Mouse (Mus musculus): ENCODE data around the gene Ppdpf. TPM values are rescaled to one million over a fixed set of nuclear protein-coding genes. Genes with fewer than 3 reads are reported as not detected.

Gene Ppdpf
- total RNA-seq, 1 experiment from 2014 or later, result 68.9 TPM

DNA sequence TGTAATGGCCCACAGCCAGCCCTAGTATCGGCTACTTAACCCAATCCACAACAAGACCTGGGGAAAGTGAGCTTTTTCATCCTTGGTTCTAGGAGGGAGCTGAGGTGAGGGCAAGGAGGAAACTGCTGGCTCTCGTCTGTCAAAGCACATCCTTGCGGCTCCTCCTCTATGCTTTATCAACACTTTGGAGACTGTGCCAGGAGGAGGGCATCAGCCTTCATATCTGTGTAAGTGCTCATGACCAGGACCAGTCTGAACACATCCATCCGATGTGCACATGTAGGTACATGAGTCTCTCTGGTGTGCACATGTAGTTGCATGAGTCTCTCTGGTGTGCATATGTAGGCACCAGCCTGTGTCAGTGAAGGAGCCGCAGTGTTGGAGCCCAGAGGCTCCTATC, 18.6 kb downstream of the Ppdpf start:
- ATAC-seq (replicated peaks; ENCODE audit: insufficient number of reproducible peaks, low FRiP score, low TSS enrichment, poor library complexity, severe bottlenecking), result no peak

DNA sequence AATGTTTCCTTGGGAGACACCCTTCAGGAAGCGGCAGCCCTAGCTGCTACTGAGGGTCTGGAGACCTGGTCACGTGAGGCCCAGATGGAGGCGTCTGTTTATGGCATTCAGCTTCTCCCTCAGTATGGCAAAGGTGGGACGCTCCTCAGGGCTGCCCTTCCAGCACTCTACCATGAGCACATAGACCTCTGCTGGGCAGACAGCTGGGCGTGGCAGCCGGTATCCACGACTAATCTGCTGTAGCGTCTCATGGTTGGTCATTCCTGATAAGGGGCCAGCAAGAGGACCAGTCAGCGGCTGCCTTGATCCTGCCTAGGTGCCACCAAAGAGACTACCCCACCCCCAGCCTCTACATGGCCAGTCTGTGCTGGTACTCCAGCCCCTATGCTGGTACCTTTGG, 19.1 kb downstream of the Ppdpf start:
- no peak for ATAC-seq (replicated peaks; ENCODE audit: insufficient number of reproducible peaks, low FRiP score, low TSS enrichment, poor library complexity, severe bottlenecking)

DNA sequence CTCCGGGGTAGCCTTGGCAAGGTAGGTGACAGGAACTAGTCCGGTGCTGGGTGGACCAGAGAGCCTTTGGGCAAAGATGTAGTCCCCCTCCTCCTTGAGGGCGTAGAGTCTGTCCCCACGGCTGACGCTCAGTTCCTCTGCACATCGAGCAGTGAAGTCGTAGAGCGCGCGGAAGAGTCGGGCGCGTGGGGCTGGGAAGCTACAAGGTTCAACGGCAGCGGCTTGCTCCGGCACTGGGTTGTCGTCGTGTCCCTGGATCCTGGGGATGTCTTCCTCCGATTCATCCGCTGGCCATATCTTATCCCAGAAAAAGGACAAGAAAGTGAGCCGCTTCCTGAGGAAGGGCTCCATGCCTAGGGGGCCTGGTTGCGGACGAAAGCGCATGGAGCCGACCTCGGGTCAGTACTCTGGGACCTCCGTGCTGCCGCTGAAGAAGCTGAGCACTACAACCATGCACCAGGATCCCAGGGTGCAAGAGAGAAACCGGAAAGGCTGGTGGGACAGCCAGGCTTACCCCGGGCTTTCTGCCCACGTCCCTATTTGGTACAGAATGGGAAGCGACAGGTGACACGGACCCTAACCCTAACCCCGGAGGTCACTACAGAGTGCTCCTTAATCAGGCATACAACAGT, 25.5 kb downstream of the Ppdpf start:
- no peak for ATAC-seq (replicated peaks; ENCODE audit: insufficient number of reproducible peaks, low FRiP score, low TSS enrichment, poor library complexity, severe bottlenecking)

DNA sequence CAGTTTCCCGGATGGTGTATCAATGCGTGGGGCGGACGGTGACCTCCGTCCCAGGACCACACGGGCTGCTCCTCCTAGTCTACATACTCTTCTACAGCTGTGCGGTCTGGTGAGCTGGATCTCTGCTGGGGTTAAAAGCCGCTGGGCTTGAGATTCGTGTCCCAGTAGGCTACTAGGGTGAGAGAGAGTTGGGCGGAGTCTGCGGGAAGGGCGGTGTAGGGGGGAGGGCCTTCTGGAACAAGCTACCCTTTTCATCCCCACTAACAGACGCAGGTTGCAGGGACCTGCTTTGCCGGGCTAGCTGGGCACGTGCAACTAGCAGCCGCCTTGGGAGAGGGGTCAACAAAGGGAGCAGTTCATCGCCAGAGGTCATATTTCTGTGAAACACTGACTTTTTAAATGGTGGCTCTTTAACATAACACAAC, 26.0 kb downstream of the Ppdpf start, which contains the start of gene Srms:
Gene Srms, minus strand, starts transcription at position 165 of the 425 bp plus-strand sequence.
- ATAC-seq (replicated peaks; ENCODE audit: insufficient number of reproducible peaks, low FRiP score, low TSS enrichment, poor library complexity, severe bottlenecking), result peak; percentile 29

DNA sequence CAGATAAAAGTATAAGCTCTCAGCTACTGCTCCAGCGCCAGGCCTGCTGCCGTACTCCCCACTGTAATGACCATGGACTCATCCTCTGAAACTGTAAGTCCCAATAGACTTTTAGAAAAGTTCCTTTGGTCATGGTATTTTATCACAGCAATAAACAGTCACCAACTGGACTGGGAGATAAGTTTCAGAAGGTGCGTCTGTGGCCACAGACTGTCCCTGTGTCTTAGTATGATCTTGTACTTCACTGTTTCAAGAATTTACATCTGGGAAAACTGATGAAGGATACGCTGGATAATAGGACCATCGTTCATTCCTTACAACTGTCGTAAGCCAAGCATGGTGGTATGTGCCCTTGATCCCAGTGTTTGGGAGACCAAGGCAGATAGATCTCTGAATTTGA, 29.0 kb downstream of the Ppdpf start:
- ATAC-seq (replicated peaks; ENCODE audit: insufficient number of reproducible peaks, low FRiP score, low TSS enrichment, poor library complexity, severe bottlenecking), result no peak

DNA sequence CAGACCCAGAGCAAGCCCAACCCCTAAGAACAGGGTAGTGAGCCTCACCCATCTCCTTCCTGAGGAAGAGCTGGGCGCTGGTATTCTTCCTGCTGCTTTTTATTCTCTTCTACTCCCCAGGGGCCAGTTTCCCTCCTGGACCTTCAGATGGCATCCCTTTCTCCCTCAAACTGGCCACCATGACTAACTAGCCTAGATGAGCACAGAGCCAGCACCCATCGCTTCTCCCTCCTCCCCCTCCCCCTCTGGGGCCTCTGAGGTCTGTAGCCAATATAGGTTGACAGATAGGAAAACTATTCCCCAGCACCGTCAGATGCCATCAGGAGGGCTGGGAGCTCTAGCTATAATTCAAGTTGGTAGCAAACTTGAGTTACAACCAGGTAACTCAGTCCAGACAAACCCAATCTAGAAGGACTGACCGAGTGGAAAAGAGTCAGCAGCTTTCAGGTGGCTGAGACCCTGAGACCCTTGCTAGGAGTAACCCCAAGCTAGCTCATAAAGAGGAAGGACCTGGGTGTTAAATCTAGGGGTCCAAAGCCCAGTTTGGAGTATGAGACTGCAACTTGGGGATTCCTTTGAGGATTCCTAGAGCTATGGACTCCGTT, 31.9 kb downstream of the Ppdpf start:
- ATAC-seq (replicated peaks; ENCODE audit: insufficient number of reproducible peaks, low FRiP score, low TSS enrichment, poor library complexity, severe bottlenecking), result no peak

DNA sequence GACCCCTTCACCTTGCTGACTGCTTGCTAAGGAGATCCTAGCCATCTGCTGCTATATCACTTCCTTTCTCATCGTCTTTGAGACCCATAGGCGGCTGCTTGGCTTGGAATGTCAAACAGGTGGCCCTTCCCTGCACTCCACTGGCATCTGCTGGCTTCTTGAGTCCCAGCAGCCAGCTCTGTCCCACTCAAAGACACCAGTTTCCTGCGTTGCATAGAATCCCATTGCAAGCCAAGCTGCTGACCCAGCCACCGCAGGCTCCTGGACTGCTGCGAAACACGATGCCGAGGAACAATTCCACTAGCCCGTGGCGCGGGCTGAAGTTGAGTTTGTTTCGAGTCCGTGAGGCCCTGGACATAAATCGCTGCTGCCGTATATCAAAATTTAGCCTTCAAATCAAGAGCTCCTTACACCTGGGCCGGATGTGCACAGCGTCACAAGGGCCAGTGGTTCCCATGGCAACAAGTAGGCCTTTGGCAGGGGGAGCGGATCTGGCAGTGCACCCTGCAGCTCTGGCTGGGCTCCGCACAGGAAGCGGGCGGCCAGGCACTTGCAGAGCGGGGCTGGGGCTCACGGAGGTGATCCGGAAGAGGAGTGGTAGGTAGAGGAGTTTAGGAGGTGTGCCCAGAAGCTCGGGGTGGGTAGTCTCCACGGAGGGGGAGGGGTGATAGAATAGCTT, 32.6 kb downstream of the Ppdpf start, which contains the start of gene Fndc11:
Gene Fndc11, plus strand, starts transcription at position 476 of the 679 bp plus-strand sequence.
- ATAC-seq (replicated peaks; ENCODE audit: insufficient number of reproducible peaks, low FRiP score, low TSS enrichment, poor library complexity, severe bottlenecking), result peak; percentile 81

DNA sequence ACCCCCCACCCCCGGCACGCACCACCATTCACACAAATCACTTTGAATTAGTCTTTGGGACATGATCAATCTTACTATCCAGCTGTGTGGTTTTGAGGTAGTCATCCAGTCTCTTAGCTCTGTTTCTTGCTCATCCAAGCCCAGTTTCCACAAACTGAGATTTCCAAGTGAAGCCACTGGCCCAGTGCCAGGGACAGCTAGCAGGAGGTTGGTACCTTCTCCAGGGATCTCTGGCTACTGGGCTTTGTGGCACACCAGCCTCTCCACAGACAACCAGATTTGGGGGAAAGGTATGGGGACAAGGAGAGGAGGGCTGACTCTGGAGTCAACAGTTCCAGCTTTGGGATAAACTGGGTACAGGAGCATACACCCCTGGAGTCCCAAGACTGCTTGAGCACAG, 33.3 kb downstream of the Ppdpf start:
- ATAC-seq (replicated peaks; ENCODE audit: insufficient number of reproducible peaks, low FRiP score, low TSS enrichment, poor library complexity, severe bottlenecking), result no peak

DNA sequence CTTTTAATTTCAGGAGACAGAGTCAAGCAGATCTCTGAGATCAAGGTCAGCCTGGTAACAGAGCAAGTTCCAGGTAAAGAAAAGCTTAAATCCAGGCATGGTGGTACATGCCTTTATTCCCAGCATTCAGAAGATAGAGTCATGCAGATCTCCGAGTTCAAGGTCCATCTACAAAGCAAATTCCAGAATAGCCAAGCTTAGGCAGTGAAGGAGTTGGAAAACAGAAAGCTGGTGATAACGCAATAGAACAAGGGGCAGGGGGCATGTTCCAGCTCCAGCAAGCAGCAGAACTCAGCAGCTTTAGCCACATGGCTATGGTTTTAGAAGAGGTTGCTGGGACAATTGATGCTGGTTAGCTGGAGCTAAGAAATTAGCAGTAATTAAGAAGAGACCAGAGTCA, 37.9 kb downstream of the Ppdpf start:
- ATAC-seq (replicated peaks; ENCODE audit: insufficient number of reproducible peaks, low FRiP score, low TSS enrichment, poor library complexity, severe bottlenecking), result no peak

DNA sequence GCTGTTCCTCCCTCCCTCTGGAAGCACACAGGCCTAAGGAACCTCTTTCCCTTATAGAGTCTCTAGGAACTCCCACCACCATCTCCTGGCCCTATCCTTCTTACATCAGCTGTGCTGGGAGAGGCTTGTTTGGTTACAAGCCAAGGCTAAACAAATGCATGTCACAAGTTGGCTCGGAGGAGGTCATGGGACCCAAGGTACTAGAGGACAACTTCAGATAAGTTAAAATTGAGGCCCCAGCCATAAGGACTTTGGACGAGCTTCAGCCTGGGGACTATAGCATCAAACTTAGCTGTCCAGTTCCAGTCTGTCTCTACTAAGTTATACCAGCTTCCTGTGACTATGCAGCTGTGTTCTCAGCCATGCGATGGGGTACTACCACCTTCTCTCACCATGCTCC, 40.1 kb downstream of the Ppdpf start:
- no peak for ATAC-seq (replicated peaks; ENCODE audit: insufficient number of reproducible peaks, low FRiP score, low TSS enrichment, poor library complexity, severe bottlenecking)

DNA sequence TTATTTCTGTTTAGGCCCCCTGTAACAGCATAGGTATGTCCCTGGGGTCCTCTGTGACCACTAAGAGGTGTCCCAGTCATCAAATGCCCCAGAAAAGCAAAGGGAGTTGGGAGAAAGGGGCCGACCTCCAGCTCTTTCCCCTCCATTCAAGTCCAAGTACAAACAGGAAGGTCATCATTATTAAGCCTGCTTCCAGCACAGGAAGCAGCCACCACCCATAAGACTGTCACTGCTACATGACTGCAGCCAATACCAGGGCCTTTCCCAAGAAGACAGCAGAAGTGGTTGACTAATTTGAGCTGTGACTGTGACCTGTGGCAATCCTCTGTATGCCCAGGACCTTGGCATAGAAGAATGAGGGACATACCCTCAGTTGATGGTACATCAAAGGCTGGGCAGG, 41.3 kb downstream of the Ppdpf start:
- no peak for ATAC-seq (replicated peaks; ENCODE audit: insufficient number of reproducible peaks, low FRiP score, low TSS enrichment, poor library complexity, severe bottlenecking)

DNA sequence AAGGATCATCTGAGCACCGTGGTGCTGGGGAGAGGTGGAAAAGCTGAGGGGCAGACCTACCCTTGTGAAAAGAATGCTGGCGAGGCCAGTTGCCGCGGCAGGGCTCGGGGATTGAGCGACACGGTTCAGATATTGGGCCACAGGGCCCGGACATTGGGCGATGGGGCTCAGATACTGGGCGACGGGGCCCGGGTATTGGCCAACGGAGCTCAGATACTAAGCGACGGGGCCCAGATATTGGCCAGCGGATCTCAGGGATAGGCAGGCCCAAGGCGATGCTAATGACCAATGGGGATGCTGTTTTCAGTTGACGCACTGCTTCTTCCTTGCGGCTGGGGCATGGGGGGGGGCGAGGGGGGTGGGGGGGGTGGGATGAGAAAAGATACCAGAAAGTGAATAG, 44.1 kb downstream of the Ppdpf start:
- ATAC-seq (replicated peaks; ENCODE audit: insufficient number of reproducible peaks, low FRiP score, low TSS enrichment, poor library complexity, severe bottlenecking), result no peak

DNA sequence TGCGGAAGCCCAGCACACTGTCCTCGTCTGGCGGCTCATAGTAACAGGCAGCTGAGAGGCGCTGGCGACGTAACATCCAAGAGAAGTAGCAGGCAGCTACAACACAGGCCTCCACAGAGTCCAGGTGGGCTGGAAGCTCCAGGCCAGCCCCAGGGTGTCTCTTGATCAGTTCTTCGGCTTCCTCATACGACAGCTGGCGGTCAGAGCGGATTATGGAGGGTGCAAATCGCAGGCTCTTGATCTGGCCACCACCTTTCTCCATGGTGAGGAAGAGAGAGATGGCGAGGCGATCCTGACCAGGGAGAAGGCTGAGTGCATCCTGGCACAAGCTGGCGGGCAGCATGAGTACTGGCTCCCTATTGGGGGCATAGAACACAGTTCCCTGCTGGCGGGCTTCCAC, 46.4 kb downstream of the Ppdpf start:
- no peak for ATAC-seq (replicated peaks; ENCODE audit: insufficient number of reproducible peaks, low FRiP score, low TSS enrichment, poor library complexity, severe bottlenecking)

DNA sequence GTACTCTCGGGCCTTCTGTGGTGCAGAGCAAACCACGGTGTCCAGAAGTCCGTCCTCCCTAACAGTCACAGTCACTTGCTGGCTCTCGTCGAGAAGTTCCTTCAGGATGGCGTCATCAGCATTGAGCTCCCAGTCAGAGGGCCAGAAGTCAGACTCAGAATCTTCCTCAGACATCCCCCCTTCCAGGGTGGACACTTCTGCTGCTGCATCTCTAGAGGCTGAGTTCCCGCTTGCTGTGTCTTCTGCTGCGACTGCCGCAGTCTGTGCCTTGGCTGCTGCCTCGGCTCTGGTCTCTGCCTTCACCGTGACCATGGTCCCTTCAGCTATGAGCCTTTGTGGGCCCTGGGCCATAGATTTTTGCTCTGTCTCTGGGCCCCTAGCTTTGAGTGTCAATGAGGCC, 47.6 kb downstream of the Ppdpf start:
- no peak for ATAC-seq (replicated peaks; ENCODE audit: insufficient number of reproducible peaks, low FRiP score, low TSS enrichment, poor library complexity, severe bottlenecking)

DNA sequence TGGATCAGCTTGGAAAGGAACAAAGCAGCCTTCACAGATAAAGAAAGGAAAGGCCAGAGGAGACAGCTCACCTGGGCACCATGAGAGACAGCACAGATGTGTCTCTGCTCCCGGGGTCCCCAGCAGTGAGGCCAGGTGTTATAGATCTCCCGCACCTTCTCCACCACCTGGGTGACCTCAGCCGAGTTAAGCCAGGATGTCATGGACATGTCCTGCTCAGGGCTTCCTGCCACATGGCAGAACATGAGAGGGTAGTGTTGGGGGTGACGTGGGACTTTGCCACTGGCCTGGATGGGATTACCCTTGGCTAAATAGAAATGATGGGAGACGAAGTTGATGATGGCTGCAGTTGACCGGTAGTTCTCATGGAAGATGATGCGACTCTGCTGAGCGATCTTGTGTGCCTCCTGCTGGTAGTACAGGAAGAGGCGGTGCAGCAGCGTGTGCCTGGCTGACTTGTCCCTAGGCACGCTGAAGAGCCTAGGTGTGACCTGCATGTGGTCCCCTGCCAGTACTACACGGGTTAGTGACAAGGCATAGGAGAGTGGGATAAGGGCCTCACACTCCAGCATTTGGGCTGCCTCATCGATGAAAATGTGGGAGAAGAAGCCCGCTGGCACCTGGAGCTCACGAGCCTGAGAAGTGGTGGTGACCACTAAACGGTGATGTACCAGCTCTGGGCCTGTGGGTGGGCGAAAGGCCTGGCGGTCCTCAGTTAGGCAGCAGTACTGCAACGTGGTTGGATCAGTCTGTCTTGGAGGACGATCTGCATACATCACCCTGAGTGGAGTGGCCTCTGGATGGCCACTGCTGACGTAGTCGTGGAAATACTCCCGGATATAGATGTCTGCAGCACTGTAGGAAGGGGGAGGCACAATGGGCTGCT, 48.9 kb downstream of the Ppdpf start:
- ATAC-seq (replicated peaks; ENCODE audit: insufficient number of reproducible peaks, low FRiP score, low TSS enrichment, poor library complexity, severe bottlenecking), result no peak

DNA sequence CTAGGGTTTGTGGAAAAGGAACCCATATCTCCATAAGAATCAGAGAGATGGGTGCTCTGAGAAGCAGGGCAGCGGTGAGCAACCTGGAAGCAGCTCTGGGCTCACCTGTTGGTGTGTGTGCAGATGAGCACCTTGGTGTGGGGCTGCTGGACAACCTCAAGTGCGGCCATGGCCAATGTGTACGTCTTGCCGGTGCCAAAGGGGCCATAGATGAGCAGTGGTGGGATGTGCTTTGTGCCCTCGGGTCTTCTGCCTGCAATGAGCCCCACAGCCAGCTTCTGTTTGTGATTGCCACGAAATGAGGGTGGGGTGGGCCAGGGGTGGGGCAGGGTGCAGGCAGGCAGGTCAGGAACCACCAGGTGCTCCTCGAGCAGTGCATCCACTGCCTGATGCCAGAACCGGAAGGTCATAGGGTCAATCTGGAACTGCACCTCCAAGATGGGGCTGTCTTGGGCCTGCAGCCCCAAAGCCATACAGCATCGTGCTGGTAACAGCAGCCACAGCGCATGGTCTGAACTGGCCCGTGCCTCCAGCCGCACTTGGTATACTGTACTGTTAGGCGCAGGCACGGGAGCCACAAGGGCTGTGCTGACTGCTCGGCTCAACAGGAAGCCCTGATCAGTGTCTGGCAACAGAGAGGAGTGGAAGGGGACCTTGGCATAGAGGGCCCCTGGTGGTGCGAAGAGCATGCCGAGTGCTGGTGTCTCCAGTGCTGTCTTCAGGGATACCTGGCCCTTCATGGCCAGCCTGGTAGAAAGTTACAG, 50.4 kb downstream of the Ppdpf start:
- ATAC-seq (replicated peaks; ENCODE audit: insufficient number of reproducible peaks, low FRiP score, low TSS enrichment, poor library complexity, severe bottlenecking), result no peak

DNA sequence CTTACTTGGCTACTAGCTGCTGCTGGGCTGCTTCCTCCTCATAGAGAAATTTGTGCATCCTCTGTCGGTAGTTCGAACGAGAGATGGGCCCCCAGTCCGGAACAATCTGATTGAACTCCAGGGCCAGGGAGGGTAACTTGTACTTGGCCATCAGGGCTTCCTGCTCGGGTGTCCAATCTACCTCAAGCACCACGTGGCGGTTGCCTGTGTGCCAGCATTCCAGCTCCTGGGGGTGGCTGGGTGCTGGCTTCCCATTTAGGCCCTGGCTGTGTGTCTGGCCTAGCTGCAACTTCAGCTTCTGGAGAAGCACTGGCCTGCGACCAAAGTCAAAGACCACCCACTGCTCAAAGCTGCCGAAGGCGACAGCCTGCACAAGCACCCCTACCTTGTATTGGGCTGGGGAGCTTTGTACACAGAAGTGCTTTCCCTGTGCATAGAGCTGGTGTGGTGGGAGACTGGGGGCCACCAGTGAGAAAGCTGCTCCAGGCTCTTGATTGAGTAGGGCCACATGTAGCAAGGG, 51.1 kb downstream of the Ppdpf start:
- ATAC-seq (replicated peaks; ENCODE audit: insufficient number of reproducible peaks, low FRiP score, low TSS enrichment, poor library complexity, severe bottlenecking), result no peak
